Mouse (Mus musculus): ENCODE measurements around the gene Gabbr2.

- no peak for TF ChIP-seq CTCF (IDR thresholded peaks at IDR 0.05; ENCODE audit: low read depth)
- TF ChIP-seq EP300 (optimal IDR thresholded peaks at IDR 0.05): no peak
Observed at GRCm38 (mm10) chr4:46639866-46640265, 351.8 kb downstream of the Gabbr2 start.

Measured in stomach, postnatal 0 days (tissue).